Mouse (Mus musculus) cerebellum, adult 2 months (tissue): Measurements from ENCODE around the gene Synpo2.

Experiments
- CTCF ChIP-seq: fragments of 200-500 bp; IDR thresholded peaks from 2 replicates; pipeline ENCODE4 v1.5.1; 2011; ENCODE audit warnings: low read depth, mild to moderate bottlenecking, control low read depth, low read length, moderate library complexity, borderline replicate concordance; ENCODE audit not compliant: insufficient read depth
- POLR2A ChIP-seq: fragments of 200-500 bp; IDR thresholded peaks from 2 replicates; pipeline ENCODE4 v1.6.1; 2011; ENCODE audit warnings: low read length, control low read depth, borderline replicate concordance; ENCODE audit not compliant: insufficient read depth

DNA sequence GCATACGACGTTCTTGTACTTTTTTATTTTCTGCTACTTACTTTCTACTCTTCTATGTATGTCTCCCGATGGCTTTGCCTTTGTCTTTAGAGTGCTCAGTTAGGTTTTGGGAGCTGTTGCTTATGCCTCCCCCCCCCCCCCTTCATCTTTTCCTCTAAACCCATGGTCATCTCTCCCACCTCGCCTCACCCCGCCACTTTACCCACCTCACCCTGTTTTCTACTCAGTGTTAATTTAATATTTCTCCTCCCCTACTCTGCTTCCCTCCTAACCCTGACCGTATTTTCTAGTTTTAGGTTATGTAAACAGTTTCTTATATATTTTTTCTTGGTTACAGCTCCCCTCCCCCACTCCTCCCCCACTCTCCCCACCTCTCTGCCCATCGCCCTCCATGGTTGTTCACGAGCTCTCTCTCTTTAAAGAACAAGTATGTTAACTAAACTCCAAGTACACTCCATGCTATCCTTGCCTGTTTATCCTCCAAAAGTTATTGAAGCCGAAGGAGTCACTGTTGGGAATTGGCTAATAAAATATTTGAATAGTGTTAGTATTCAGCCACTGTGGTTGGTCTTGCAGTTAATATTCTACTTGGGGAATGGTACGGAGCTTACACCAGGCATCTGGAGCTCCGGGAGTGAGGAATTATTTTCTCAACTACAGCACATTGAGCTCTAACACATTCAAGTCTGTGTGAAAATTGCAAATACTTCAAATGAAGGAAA is 142.1 kb downstream of the Synpo2 start:
- TF ChIP-seq CTCF (no peak), POLR2A (no peak)
